Mouse (Mus musculus) layer of hippocampus, adult 8-10 months (tissue): ENCODE measurements around the gene Ifi202b. TPM values are rescaled to one million over a fixed set of nuclear protein-coding genes. Genes with fewer than 3 reads are reported as not detected.
"Not testable (repeated sequence)": the region's sequence is repeated elsewhere in the genome, so short reads cannot be mapped to it uniquely, and the experiment has no call there.

ENCODE experiments used
- DNase-seq, 2 experiments: peaks; one replicate each; pipeline ENCODE4 v3.0.0; 2022; ENCODE audit warnings: low spot score in 2 of 2
- total RNA-seq, 4 experiments: library from RNA; stranded (reverse); gene quantifications; 2 replicates each; pipeline ENCODE4 v1.2.4; 2022

Ifi202b gene
- not detected for total RNA-seq

DNA sequence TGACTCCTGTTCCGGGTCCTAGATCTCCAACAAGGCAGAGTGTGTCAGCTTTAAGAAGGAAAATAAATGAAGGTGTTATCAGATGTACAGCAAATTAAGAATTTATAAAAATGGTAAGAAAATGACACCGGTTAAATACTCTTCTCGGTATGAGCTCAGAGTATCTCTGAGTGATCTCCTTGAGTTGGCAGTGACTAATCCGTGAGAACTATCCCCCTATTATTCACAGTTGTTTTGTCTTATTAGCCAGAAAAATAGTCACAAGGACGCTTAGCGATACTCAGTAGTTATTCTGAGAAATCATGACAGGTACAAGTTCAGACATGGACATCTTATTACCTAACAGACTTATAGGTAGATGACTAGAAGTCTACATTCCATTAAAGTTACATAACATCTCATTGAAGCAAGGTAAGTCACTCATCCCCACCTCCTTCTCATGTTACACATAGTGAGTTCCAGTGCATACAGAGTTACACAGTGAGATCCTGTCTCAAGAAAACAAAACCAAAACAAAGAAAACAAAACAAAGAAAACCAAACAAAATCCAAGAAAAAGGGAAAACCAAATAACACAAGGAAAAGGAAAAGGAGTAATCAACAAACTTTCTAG lies at the start of gene Ifi202b:
TSS of gene Ifi202b (minus strand) at position 51 of the 612 bp plus-strand sequence.
- not testable (repeated sequence) for DNase-seq

DNA sequence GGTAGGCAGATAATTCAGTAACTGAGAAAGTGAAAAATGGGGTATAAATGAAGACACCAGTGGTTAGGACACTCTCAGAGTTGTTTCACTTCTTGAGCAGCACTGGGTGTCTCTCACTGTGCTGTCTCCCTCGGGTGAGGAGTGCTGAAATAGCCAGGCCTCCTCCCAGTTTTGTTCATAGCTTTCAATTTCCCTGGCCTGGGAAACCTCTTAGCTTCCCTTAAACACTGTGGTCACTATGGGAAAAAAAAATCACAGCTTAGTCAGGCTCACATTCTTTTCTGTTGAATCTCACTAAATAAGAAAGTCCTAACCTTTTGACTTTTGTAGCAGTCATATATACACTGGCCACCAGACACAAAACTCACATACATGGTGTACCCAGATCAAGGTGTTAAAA lies 49.2 kb upstream of the Ifi202b start, which contains the start of gene Ifi205:
TSS of gene Ifi205 (minus strand) at position 113 of the 400 bp plus-strand sequence.
- DNase-seq, result no peak

DNA sequence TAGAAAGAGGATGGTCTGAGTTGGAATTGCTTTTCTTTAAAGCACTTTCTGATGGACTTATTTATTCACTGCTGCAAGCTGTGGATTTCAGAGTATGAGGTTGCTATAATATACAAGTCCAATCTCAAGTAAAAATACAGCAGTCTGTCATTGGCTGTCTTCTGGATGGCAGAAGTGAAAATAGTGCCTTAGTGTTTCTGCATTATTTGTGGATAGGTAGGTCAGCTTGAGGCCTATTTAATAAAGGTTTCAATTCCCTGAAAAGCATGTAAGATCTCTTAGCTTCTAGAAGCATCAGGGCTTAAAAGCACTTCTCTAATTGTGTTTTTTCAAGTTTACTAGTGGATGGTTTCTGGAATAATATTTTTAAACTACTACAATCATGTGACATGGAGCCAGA lies 24.5 kb upstream of the Ifi202b start:
- not testable (repeated sequence) for DNase-seq

DNA sequence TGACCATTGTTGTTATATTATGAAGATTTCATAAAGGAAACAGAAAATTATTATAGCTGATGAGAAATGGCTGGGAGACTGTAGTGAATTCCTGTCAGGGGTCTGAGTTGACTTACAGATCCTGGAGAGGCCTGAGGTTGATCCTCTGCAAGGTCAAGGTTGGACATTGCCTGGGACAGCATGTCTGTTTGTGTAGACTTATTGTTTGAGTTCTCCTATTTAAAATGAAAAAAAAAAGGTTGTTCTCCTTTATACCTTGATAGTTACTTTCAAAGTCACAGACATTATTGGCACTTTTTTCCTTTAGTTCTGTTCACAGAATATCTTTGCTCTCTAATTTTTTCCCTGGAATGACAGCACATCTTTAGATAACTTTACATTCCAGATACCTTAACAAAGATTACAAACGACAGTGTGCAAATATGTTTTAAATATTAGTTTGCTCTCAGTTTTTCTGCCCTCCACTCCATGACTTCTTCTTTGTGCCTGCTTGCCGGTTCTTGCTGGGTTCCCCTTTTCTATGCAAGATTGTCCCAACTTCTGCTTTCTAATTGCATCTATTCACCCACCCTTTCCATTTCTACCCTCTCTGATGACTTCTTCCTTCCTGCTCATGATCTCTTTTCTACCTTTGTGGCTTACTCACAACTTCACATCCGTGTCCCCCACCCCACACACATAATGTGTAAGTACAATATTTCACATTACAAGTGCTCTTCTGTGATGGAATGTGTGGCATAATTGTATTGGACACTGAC lies 22.0 kb upstream of the Ifi202b start:
- not testable (repeated sequence) for DNase-seq

DNA sequence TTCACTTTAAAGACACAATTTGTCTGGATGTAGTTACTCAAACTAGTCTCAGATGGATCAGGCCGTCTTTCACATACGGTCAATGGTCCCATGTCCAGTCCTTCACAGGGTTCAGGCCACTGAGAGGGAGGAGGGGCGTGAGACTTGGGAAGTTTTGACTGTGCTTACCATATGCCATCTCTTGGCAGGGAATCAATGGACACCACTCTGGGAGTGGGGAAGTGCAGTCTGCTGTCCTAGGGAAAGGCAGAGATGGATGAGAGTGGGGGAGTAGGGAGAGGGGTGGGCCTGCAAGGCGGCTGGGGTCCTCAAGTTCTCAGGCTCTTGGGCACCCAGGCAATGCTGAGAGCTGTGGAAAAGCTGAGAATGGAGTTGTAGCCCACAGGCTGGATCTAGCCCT lies 12.5 kb upstream of the Ifi202b start:
- no peak for DNase-seq

DNA sequence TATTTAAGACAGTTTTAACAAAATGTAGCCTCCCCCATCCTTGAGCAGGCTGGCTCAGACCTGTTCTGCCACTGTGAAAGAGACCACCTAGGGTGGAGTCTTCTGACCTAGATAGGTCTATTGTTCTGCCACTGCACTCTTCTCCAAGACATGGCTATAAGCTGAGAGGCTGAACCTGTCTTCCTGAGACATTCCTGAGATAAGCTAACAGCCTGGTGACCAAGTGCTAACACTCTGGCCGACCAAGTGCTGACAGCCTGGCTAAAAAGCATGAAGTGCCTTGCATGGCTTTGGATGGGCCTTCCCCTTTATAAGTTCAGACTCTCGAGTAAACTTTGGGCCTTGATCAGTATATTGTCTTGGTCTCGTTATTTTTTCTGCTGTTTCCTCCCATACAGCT lies 1.5 kb downstream of the Ifi202b start:
- not testable (repeated sequence) for DNase-seq

DNA sequence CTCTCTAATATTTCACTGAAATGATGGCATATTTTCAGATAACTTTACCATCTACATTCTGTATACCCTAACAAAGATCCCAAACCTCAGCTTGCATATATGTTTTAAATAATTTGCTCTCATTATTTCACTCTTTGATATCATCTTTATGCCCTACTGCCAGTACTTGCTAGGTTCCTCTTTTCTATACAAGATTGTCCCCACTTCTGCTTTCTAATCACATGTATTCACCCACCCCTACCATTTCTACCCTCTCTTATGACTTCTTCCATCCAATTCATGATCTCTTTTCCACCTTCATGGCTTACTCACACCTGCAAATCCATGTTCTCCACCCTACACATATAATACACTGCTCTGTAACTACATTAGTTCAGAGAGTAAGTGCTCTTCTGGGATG lies 4.9 kb downstream of the Ifi202b start:
- DNase-seq, result no peak

DNA sequence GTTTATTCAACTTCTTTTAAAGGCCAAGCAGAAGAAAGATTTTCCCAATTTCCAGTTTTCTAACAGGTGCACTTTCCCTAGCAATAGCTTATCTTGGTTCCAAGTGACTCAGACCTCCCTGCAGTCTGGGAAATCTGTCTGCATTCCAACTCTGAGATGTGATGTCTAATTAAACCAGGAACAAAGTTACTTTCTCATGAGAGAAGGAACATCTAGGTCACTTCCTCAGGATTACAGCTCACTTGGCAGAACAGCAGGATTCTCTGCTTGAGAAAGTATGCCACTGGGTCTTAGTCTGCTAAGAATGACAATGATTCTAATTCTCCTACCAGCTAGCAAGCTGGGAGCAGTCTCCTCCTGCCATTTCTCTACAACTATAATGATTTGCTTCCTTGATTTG lies 9.4 kb downstream of the Ifi202b start:
- peak; percentile 4 to 13 for DNase-seq

DNA sequence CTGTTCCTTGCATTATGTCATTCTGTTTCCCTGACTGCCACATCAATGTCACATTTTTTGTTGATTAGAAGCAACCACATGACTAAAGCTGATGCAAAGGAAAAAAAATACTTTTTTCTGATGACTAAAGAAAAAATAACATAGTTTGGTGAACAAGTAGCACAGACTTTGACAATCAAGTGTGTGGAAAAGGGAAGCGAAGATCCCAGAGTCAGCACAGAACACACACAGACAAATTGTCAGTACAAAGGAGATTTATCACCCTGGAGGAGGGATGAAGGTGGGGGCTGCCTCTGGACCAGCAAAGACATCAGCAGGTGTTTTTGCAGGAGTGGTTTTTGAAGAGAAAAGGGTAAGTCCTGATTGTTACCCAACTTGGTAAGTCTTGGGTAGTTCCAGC lies 21.1 kb downstream of the Ifi202b start:
- DNase-seq, result not testable (repeated sequence)

DNA sequence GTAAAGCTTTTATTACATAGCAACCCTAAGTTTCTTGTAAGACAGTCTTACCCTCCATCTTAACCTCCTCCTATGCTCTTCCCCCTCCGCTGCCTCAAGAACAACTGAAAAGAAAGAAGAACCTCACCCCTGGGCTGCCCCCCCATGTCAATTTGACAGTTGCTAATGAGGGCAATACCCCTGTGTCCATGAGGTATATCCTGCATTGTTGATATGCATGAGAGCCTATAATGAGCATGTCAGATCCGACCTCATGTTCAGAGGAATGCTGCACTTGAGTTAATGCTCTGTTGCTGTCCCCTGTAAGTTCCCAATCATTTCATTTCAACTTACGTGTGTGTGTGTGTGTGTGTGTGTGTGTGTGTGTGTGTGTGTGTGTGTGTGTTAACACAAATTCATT lies 22.5 kb downstream of the Ifi202b start:
- DNase-seq, result not testable (repeated sequence)

DNA sequence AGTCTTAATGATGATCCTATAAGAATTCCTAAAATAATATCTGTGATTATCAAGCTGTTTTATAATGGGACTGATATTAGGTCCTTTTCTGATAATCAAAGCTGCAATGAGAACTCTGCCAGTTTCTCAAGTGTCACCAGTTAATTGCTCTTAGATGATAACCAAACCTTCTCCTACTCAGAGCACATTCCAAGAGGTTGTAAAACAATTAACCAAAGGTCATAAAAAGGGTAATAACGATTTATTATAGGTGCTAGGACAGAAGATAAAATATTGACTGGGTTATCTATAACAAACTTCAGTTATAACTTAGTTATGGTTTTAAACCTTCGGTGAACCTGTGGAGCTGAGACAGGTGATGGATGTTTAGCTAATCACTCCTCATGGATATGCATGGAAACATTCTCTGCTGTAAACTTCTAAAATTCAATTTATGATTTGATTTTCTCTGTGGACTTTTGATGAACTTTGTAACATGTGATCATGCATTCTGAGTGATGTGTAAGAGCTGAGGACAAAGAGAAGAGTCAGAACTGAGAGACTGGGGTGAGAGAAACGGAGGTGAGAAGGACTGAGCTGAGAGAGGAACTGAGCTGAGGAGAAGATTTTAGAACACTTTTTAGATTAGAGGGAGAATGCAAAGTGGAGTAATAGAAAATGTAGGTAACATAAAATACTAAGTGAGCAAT lies 26.6 kb downstream of the Ifi202b start:
- not testable (repeated sequence) for DNase-seq

DNA sequence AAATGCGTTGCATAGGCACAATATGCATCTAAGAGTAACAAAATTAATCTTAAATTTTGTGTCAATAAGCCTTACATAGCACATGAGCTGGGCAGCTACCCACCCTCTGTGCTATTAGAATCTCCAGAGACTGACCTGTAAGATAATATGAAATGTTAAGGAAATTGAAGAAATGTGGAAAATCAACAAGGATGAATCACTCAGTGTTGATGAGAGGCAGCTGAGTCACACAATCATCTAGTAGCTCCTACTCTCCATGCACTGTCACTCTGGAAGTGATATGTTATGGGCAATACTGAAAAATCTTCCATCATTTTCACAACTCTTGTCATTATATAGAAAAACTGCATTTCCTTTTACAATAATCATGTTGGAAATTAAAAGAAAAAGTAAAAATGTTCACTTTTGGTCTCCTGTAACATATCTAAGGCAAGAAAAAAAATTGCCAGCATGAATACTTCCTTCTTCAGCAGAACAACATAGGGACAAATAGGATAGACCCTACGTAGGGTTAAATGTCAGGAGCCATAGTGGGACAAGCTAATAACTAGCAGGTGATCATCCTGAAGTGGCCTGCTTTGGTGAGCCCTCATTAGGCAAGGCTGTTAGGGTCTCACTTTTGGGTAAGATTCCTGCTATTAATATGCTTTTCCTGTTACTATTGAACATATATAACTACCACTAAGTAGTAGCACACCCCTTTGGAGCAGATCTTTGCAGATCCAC lies 27.3 kb downstream of the Ifi202b start:
- DNase-seq, result no peak

DNA sequence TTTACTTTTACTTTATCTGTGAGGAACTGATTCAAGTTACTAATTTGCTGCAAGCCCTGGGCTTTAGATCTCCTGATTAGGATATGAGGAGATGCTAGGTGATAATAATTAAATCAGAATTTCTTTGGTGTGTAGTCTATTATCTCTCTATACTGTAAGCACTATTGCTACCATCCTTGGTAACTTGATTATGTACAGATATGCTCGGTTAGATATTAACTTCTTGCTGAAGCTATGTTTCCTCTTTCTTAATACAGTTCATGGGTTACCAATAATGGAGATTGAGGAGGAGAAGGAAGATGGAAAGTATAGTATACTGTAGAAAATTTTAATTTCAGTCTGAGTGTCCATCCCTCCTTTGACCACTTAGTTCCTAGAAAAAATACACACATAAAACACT lies 29.0 kb downstream of the Ifi202b start:
- DNase-seq, result no peak

DNA sequence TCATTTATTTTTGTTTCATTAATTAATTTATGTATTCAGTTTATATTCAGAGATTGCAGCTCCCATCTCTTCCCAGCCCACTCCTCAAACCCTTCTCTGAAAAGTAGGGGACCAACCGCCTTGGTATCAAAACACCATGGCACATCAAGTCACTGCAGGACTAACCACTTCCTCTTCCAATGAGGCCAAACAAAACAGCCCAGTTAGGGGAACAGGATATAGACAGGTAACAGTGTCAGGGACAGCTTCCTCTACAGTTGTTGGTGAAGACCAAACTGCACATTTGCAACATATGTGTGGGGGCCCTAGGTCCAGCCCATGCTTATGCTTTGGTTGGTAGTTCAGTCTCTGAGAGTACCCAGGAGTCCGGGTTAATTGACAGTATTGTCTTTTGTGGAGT lies 33.5 kb downstream of the Ifi202b start:
- not testable (repeated sequence) for DNase-seq

DNA sequence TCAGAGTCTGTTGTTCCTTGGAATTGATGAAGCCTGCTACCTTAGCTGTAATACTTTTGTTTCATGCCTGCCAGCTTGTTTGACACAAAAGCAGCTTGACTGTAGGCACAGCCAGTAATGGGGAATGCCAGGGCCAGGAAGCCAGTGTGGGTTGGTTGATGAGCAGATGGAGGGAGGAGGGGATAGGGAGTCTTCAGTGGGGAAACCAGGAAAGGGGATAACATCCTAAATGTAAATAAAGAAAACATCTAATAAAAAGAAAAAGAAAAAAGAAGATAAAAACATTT lies 39.8 kb downstream of the Ifi202b start:
- peak; percentile 44 to 66 for DNase-seq

DNA sequence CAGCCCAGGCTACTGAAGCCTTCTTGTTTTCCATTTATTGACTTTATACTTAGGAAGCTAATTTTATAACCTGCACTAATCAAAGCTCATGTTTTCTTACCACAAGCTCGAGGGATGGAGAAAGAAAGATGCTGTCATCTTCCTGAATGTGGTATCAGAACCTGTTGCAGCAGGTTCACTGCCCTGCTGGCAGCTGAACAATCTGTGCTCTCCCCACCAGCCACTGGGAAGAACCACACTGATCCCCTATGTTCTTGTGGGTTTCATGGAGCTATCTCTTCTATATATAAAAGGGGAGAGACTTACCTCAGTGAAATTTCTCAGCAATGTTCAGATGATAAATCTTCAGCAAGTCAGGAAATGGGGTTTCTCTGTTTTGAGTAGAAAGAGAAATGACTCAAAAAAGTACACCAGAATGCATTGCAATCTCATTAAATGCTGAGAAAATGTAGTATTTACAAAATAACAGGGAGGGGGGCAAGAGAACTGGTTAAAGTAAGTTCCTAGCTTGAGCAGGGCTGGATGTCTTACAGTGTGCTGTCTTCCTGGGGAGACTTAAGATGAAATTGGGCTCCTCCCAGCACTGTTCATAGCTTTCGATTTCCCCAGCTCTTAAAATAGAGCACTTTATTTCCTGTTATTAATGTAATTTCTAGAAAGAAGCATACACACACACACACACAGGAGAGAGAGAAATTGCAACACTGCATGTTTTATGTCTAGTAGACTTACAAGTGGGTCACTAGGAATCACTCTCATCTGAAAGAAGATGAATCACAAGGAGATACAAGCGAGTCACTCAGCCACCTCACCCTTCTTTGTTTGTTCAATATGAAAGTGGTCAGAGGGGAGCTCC lies 40.4 kb downstream of the Ifi202b start, which contains the start of the genes Mndal and Ifi203:
TSS of gene Mndal (minus strand) at position 568 of the 856 bp plus-strand sequence.
TSS of gene Ifi203 (minus strand) at position 749 of the 856 bp plus-strand sequence.
- DNase-seq, result not testable (repeated sequence)

DNA sequence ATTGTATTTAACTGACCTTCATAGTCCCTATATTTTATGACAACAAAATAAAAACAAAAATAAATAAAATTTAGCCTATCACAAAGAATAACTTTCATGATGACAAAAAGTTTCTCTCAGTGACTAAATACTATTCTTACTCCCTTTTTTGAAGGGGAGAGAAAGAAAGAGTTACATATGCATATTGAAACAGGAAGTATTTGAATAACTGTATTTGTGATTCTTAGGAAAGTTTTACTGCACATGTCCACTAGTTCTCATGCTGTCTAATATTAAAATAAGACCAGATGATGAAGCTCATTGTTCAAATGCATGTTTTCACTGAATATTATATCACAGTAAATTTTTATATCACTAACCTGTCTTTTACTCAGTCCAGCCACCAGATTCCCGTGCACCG lies 41.0 kb downstream of the Ifi202b start:
- DNase-seq, result not testable (repeated sequence)

DNA sequence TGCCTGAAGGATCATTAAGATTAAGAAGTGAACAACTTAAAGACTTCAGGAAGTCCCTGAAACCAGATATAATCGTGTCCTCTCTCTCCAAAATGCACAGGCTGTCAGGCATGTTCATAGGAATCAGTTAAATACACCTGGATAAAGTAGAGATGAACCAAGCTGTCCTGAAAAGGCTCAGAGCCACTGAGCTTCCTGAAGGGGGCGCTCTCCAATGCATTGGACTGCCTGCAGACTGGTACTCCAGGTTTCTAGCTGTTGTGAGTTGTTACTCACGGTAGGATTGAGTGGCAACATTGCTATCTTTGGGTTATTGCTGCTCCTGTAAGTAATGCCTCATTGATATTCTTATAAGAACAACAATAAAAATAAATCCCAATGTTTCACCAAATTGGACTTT lies 63.3 kb downstream of the Ifi202b start:
- DNase-seq, result not testable (repeated sequence)

DNA sequence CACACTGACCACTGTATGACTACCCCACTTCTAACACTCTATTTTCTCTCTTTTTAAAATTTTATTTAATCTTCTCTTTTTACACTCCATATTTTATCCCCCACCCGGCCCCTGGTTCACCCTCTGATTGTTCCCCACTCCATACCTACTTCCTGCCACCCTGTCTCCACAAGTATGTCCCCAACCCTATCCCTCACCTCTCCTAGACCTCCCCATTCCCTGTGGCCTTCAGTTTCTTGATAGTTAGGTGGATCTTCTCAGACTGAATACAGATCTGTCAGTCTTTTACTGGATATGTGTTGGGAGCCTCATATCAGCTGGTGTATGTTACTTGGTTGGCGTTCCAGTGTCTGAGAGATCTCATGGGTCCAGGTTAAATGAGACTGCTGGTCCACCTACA lies 68.0 kb downstream of the Ifi202b start:
- no peak for DNase-seq

DNA sequence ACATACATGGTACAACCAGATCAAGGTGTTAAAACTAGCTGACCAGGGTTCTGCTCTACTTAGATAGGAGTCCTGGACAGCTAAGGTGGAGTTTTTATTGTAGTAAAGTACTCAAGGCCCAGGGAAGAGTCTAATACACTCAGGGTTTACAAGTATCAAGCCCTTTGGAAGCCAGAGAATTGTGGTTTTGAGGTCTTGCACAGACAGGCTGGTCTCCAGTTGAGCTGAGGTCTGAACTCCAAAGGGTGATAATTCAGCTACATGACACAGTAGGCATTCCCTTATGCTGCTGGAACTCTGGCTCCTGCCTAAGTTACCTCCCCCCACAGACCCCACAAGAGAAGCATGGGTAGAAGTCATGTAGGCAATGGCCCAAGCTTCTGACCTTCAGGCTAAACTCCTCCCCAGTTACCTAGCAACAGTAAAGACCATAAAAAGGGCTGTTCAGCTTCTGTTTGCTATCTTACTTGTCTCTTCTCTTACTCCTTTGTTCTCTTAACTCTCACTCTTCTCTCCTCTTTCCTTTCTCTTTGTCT lies 69.2 kb downstream of the Ifi202b start:
- not testable (repeated sequence) for DNase-seq
